Mouse (Mus musculus) lung, postnatal 0 days (tissue): ENCODE data around the gene Aes.

Experiments used
- CTCF ChIP-seq: IDR thresholded peaks from 2 replicates; pipeline ENCODE4 v1.5.1; 2016; ENCODE audit warnings: antibody characterized with exemption, mild to moderate bottlenecking
- EP300 ChIP-seq: IDR thresholded peaks from 2 replicates; pipeline ENCODE4 v1.6.1; 2016; ENCODE audit warnings: antibody characterized with exemption, mild to moderate bottlenecking, control low read depth

GRCm38 (mm10) chr10:81545161-81545747 lies 14.0 kb upstream of the Aes start, which contains the start of gene Gna11:
- TF ChIP-seq CTCF (no peak), EP300 (no peak)
